Mouse (Mus musculus): ENCODE data around the gene Arfgap3.

DNA sequence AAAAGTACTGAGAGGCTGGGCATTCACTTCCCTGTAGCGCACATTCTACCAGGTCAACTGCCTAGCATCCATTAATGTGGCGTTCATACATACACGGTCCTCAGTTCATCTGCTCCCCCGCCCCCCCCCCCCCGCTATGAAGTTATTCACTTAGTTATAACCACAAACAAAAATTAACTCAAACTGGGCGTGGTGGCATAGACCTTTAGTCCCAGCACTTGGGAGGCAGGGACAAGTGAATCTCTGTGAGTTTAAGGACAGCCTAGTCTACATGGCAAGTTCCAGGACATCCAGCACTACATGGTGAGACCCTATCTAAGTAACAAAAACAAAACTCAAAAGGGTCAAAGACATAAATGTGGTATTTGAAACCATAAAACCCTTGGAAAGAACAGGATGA is 11.1 kb downstream of the Arfgap3 start:
- no peak for TF ChIP-seq CTCF (conservative IDR thresholded peaks at IDR 0.05; ENCODE audit: insufficient read depth, insufficient read length, low read depth, low read length)
- no peak for TF ChIP-seq POLR2A (IDR thresholded peaks at IDR 0.05; ENCODE audit: low read depth, low read length)

All from kidney, adult 2 months (tissue).